Mouse (Mus musculus) mouse trophoblast stem cell (cell line): ENCODE results near the gene Ccl25.

Source experiments
- in situ Hi-C, 2 experiments: fragments of 300-500 bp; cut with MseI, MboI; formaldehyde crosslinking; loops; 2 replicates in 1 of 2; 3 replicates in 1 of 2; pipeline ENCODE4 v1.15.1; 2025

Ccl25 gene

GRCm38 (mm10) chr8:4324983-4325750 lies at the start of gene Ccl25, which contains the start of gene Elavl1:
Ccl25 (plus strand) TSS chr8:4325210.
Elavl1 (minus strand) TSS chr8:4325413.
- in situ Hi-C loops, result no loop called here

- in situ Hi-C loops, result no loop called here
Measured at GRCm38 (mm10) chr8:4275275-4276110, 49.5 kb upstream of the Ccl25 start, which contains the start of gene Timm44. Timm44 (minus strand) TSS chr8:4275913.

GRCm38 (mm10) chr8:4276111-4276465 lies 48.9 kb upstream of the Ccl25 start:
- in situ Hi-C loops, result no loop called here

GRCm38 (mm10) chr8:4292738-4293137 lies 32.3 kb upstream of the Ccl25 start:
- in situ Hi-C loops, result no loop called here

GRCm38 (mm10) chr8:4297822-4298221 lies 27.2 kb upstream of the Ccl25 start:
- in situ Hi-C loops, result no loop called here

- in situ Hi-C loops, result no loop called here
Measured at GRCm38 (mm10) chr8:4304124-4304547, 20.9 kb upstream of the Ccl25 start.

- in situ Hi-C loops, result no loop called here
Measured at GRCm38 (mm10) chr8:4305838-4306237, 19.2 kb upstream of the Ccl25 start.

GRCm38 (mm10) chr8:4312104-4312503 lies 12.9 kb upstream of the Ccl25 start:
- in situ Hi-C loops, result no loop called here

- in situ Hi-C loops, result no loop called here
Measured at GRCm38 (mm10) chr8:4313254-4314124, 11.5 kb upstream of the Ccl25 start.

GRCm38 (mm10) chr8:4314852-4315251 lies 10.2 kb upstream of the Ccl25 start:
- in situ Hi-C loops, result no loop called here

- in situ Hi-C loops, result no loop called here
Measured at GRCm38 (mm10) chr8:4318124-4318523, 6.9 kb upstream of the Ccl25 start.

GRCm38 (mm10) chr8:4318796-4319572 lies 6.0 kb upstream of the Ccl25 start:
- in situ Hi-C loops, result no loop called here

GRCm38 (mm10) chr8:4319573-4319872 lies 5.5 kb upstream of the Ccl25 start:
- in situ Hi-C loops, result no loop called here

- in situ Hi-C loops, result no loop called here
Measured at GRCm38 (mm10) chr8:4320404-4320803, 4.6 kb upstream of the Ccl25 start.

GRCm38 (mm10) chr8:4321031-4321430 lies 4.0 kb upstream of the Ccl25 start:
- in situ Hi-C loops, result no loop called here

- in situ Hi-C loops, result no loop called here
Measured at GRCm38 (mm10) chr8:4322470-4322869, 2.5 kb upstream of the Ccl25 start.

GRCm38 (mm10) chr8:4323917-4324316 lies 1.1 kb upstream of the Ccl25 start:
- in situ Hi-C loops, result no loop called here

- in situ Hi-C loops, result no loop called here
Measured at GRCm38 (mm10) chr8:4324525-4324924, 485 bp upstream of the Ccl25 start.

- in situ Hi-C loops, result no loop called here
Measured at GRCm38 (mm10) chr8:4325751-4326036, 684 bp downstream of the Ccl25 start.

- in situ Hi-C loops, result no loop called here
Measured at GRCm38 (mm10) chr8:4329000-4329399, 4.0 kb downstream of the Ccl25 start.

- in situ Hi-C loops, result no loop called here
Measured at GRCm38 (mm10) chr8:4333966-4334365, 9.0 kb downstream of the Ccl25 start.
